Mouse (Mus musculus): ENCODE measurements around the gene Oaz2.

The Oaz2 gene

GRCm38 (mm10) chr9:65692466-65692865 lies 24.7 kb downstream of the Oaz2 start:
- no peak for DNase-seq (ENCODE audit: low read depth in 1 of 2, low spot score in 2 of 2)

GRCm38 (mm10) chr9:65692959-65693603 lies 25.3 kb downstream of the Oaz2 start:
- DNase-seq (ENCODE audit: low read depth in 1 of 2, low spot score in 2 of 2), result no peak

DNA sequence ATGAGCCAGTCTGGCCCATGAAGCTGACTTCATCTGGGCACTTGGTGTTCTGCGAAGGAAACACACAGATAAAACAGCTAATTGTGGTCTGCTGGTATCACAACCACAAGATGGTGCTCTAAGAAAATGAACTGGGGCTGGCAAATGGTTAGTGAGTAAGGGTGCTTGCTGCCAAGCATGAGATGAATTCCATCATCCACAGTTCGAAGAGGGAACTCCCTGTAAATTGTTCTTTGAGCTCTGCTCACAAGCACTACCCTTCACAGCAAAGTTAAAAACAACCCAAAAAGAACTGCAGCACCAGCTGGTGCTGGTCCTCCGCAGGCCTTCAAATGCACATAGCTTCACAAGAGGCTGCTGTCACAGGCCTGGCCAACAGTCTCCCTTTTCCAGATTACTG lies 27.8 kb downstream of the Oaz2 start:
- DNase-seq (ENCODE audit: low read depth in 1 of 2, low spot score in 2 of 2), result no peak

GRCm38 (mm10) chr9:65696337-65696736 lies 28.5 kb downstream of the Oaz2 start:
- DNase-seq (ENCODE audit: low read depth in 1 of 2, low spot score in 2 of 2), result no peak

DNA sequence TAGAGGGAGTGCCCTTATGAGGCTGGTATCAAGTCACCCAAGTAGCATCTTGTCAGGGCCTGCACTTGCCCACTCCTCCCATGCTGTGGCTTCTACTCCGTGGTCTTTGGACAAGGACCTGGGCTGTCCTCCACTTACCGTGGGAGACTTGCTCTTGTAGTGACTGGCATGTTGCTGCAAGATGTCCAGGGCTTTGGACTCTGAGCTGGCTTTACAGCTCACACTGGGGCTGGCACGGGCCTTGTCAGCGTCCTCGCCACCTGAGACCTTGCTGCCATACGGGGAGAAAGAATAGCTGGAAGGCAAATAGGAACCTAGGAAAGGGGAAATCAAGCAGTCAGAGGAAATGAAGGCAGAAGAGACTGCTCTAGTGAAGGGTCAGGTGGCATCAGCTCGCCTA lies 29.6 kb downstream of the Oaz2 start:
- no peak for DNase-seq (ENCODE audit: low read depth in 1 of 2, low spot score in 2 of 2)

GRCm38 (mm10) chr9:65697992-65698391 lies 30.2 kb downstream of the Oaz2 start:
- DNase-seq (ENCODE audit: low read depth in 1 of 2, low spot score in 2 of 2), result no peak

GRCm38 (mm10) chr9:65700504-65700903 lies 32.7 kb downstream of the Oaz2 start:
- no peak for DNase-seq (ENCODE audit: low read depth in 1 of 2, low spot score in 2 of 2)

DNA sequence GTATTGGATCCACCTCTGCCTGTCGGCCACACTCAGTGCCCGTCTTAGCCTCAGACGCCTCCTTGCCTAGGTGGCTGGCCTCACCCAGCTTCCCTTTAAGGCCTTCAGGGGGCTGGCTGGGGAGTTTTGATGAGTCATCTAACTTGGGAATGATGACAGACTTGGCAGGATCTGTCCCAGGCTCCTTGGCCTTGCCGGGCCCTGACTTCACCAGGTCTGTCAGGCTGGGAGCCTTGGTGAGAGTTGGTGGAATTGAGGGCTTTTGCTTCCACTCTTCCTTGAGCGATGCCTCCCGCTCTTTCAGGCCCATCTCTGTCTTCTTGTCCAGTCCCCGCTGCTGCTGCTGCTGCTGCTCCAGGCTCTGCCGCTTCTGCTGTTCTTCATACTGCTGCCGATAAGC lies 34.5 kb downstream of the Oaz2 start:
- DNase-seq (ENCODE audit: low read depth in 1 of 2, low spot score in 2 of 2), result no peak

DNA sequence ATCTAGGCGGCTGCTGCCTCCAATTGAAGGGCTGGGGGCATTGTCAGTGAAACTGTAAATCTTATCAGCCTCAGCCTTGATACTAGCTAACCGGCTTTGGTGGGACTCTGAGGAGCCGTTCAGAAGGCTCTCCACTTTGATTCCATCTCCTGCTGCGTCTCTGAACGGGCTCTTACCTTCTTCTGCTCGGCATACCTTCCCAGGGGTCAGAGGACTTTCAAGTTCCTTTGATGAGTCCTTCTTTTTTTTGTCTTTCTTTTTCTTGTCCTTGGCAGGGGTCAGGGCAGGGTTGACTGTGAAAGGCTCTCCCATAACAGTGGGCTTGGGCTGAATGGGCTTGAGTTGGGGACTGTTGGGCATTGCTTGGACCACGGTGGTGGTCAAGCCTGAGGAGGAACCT lies 35.4 kb downstream of the Oaz2 start:
- DNase-seq (ENCODE audit: low read depth in 1 of 2, low spot score in 2 of 2), result no peak

- no peak for DNase-seq (ENCODE audit: low read depth in 1 of 2, low spot score in 2 of 2)
These were observed 36.3 kb downstream of the Oaz2 start for GRCm38 (mm10) chr9:65703926-65704595.

GRCm38 (mm10) chr9:65718195-65718594 lies 50.4 kb downstream of the Oaz2 start:
- no peak for DNase-seq (ENCODE audit: low read depth in 1 of 2, low spot score in 2 of 2)

DNA sequence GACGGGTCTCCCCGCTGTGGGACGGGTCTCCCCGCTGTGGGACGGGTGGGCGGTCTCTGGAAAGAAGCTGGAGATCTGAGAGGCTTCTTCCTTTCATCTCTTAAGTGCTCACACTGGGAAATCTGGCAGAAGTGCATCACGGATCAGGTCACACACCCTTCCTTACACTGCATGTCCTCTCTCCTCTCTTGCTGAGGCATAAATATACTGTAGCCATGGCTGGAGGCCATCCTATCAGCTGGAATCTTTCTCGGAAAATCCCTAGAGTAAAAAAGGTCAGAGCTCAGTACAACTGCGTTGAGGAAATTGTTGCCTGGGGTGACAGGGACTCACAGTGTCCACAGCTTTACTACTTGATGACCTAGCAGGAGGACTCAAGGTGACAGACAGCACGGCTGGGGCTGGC lies 53.4 kb downstream of the Oaz2 start:
- DNase-seq (ENCODE audit: low read depth in 1 of 2, low spot score in 2 of 2), result no peak

- no peak for DNase-seq (ENCODE audit: low read depth in 1 of 2, low spot score in 2 of 2)
These were observed 56.9 kb downstream of the Oaz2 start for GRCm38 (mm10) chr9:65724471-65725290.

- no peak for DNase-seq (ENCODE audit: low read depth in 1 of 2, low spot score in 2 of 2)
These were observed 57.5 kb downstream of the Oaz2 start for GRCm38 (mm10) chr9:65725291-65725622.

- no peak for DNase-seq (ENCODE audit: low read depth in 1 of 2, low spot score in 2 of 2)
These were observed 58.6 kb downstream of the Oaz2 start for GRCm38 (mm10) chr9:65726431-65726830.

- no peak for DNase-seq (ENCODE audit: low read depth in 1 of 2, low spot score in 2 of 2)
These were observed 59.7 kb downstream of the Oaz2 start for GRCm38 (mm10) chr9:65727491-65727890.

DNA sequence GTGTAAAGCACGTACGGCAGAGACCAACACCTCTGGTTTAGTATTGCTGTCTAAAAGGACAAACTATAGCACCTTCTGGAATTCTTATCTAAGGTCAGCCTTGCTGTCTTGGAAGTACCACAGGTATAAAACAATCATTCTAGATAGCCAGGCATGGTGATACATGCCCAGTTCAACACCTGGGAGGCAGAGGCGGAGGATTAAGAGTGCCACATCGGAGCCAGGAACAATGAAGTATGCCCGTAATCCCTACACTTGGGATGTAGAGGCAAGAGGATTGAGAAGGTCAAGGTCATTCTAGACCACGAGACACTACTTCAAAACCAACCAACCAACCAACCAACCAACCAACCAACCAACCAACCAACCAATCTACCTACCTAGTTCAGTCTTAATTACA lies 60.8 kb downstream of the Oaz2 start:
- no peak for DNase-seq (ENCODE audit: low read depth in 1 of 2, low spot score in 2 of 2)

DNA sequence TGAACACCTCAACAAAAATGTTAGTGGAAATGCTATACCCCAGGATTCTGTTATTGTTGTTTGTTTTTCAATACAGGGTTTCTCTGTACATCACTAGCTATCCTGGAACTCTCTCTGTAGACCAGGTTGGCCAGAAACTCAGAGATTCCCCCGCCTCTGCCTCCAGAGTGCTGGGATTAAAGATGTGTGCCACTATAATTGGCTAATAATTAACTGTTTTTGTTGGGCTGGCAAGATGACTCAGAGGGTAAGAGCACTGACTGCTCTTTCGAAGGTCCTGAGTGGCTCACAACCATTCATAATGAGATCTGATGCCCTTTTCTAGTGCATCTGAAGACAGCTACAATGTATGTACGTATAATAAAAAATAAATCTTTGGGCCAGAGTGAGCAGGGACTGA lies 67.1 kb downstream of the Oaz2 start:
- no peak for DNase-seq (ENCODE audit: low read depth in 1 of 2, low spot score in 2 of 2)
